Mouse (Mus musculus): Measurements from ENCODE around the gene Fgfr2.

DNA sequence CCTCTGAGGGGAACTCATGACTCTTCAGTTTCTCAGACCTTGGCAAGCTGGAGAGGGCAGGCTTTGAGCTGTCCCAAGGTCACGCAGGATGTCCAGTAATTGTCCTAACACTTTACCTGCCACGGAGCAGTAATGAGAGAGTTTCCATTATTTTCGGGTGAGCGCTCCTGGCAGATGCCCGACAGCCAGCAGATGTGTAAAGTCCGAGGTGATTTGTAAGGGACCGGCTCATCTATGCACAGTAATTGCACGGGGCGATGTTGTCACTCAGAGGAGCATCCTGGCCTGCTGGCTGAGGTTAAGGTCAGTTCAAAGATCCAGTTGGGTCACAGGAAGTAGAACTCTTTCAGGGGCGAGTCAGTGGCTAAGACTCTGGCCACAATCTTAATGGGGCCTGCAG is 499.0 kb downstream of the Fgfr2 start:
- TF ChIP-seq CTCF (IDR thresholded peaks at IDR 0.05; ENCODE audit: borderline replicate concordance, extremely low read depth, insufficient read depth, insufficient read length) (no peak), POLR2A (IDR thresholded peaks at IDR 0.05; ENCODE audit: borderline replicate concordance, extremely low read depth, insufficient read depth, insufficient read length, poor library complexity, severe bottlenecking) (no peak)

All from brain, embryonic 14.5 days (tissue).